Mouse (Mus musculus) ovary, postnatal 36 days (tissue): Measurements from ENCODE around the gene Rab6b.
"Not testable (repeated sequence)": the region's sequence is repeated elsewhere in the genome, so short reads cannot be mapped to it uniquely, and the experiment has no call there.

Source experiments
- DNase-seq: peaks from one replicate; pipeline ENCODE4 v3.0.0; 2022; ENCODE audit warnings: low spot score, mixed read lengths

Gene Rab6b

DNA sequence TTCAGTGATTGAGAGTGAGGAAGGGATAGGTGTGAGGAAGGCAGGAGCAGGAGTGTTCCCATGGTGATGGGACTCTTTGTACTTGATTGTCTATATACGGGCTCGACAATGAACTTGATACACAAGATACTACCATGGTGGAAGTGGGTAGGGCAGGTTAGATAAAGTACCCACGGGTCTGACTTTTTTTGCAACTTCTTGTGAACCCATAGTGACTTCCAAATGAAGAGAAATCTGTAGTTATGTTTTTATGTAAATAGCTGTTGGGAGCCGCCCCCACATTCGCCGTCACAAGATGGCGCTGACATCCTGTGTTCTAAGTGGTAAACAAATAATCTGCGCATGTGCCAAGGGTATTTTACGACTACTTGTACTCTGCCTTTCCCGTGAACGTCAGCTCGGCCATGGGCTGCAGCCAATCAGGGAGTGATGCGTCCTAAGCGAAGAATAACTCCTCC, 3.2 kb upstream of the Rab6b start:
- not testable (repeated sequence) for DNase-seq

GRCm38 (mm10) chr9:103108943-103109670, 2.5 kb upstream of the Rab6b start:
- DNase-seq: no peak

- no peak for DNase-seq
These were observed 1.7 kb upstream of the Rab6b start for GRCm38 (mm10) chr9:103109911-103110310.

GRCm38 (mm10) chr9:103110727-103111501, 673 bp upstream of the Rab6b start:
- DNase-seq: no peak

GRCm38 (mm10) chr9:103112471-103113271, 1.1 kb downstream of the Rab6b start:
- DNase-seq: peak; percentile 32

- no peak for DNase-seq
These were observed 1.8 kb downstream of the Rab6b start for GRCm38 (mm10) chr9:103113351-103113750.

DNA sequence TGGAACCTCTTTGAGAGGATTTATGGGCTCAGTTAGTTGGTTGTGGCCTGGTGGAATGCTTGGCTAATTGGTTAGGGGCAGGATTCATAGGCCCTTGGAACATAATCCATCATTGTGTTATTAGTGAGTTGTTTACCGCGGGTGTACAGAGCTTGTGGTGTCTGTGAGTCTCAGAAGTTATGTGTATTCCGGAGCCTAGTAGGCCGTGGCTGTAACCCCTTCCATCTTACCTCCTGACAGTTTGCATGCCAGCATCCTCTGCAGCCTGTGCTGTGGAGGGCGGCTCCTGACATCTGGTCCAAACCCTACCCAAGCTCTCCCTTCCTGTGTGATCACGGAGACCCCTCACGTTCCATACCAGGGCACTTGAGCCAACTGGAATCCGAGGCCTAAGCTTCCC, 2.7 kb downstream of the Rab6b start:
- DNase-seq: no peak

GRCm38 (mm10) chr9:103114901-103115300, 3.3 kb downstream of the Rab6b start:
- no peak for DNase-seq

GRCm38 (mm10) chr9:103116941-103117340, 5.4 kb downstream of the Rab6b start:
- no peak for DNase-seq

GRCm38 (mm10) chr9:103117495-103117894, 5.9 kb downstream of the Rab6b start:
- no peak for DNase-seq

DNA sequence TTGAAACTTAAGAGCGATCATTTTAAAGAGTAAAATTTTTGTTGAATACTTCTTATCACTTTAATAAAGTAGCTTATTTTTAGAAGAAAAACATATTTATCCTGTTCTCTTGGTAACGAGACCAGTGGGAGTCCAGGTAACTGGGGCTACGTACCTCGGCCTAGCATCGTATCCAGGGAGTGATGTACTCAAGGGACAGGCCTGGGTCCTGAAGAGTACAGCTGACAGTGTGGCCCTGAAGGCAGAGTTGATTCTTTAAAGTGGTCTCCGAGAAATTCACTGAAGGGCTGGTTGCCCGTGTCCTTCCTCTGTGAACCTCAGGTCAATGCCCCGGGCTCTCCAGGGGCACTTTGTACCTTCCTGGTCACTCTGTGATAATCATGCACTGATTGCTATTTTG, 6.4 kb downstream of the Rab6b start:
- no peak for DNase-seq

GRCm38 (mm10) chr9:103118651-103119275, 7.2 kb downstream of the Rab6b start:
- DNase-seq: no peak

- no peak for DNase-seq
These were observed 8.2 kb downstream of the Rab6b start for GRCm38 (mm10) chr9:103119781-103120180.

DNA sequence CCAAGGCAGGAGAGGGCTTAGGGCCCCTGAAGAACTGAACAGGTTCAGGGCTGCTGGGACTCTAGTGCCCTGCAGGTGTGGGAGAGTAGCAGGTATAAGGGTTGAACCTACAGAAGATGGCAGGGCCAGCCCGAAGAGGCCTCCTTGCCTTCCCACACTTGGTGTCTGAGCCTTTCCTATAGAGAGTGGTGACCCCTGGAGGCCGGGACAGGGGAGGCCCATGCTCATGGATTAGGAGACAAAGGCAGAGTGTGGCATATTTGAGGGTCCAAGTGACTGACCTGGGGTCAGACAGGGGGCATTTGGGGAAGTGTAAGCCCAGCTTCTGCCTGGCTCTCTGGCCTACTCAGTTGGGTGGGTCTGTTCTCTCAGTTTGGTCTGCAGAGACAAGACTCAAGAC, 8.6 kb downstream of the Rab6b start:
- no peak for DNase-seq

DNA sequence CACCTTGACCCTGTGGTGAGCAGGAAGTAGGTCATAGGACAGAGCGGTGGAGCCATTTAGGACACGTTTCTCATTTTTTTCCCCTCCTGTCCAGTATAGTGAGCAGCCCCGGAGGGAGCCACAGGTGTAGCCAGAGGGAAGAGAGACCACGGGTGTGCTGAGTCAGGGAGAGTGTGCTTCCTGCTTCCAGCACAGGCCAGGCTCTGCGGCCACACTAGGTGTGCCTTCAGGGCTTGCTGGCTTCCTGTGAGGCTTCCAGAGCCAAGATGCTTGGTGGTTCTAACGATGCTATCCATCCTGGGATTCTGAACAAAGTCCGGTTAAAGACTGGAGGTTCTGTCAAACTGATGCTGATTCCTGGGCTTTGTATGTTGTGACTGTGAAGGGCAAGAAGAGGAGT, 10.0 kb downstream of the Rab6b start:
- DNase-seq: no peak

DNA sequence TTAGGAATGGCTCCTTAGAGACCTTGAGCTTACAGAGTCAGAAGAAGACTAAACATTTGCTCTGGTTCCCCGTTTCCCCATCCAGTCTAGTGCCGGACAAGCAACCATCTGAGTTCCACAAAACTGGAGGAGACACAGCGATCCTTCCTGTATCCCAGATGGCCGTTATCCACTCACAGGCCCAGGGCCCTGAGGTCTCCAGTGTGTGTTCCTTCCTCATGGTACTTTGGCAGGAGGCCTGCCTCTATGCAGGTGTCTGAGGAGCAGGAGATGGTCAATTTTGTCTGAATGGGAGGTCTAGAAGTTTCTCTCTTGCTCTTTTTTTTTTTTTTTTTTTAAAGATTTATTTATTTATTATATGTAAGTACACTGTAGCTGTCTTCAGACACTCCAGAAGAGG, 13.2 kb downstream of the Rab6b start:
- DNase-seq: no peak

GRCm38 (mm10) chr9:103133493-103134124, 22.0 kb downstream of the Rab6b start:
- no peak for DNase-seq

DNA sequence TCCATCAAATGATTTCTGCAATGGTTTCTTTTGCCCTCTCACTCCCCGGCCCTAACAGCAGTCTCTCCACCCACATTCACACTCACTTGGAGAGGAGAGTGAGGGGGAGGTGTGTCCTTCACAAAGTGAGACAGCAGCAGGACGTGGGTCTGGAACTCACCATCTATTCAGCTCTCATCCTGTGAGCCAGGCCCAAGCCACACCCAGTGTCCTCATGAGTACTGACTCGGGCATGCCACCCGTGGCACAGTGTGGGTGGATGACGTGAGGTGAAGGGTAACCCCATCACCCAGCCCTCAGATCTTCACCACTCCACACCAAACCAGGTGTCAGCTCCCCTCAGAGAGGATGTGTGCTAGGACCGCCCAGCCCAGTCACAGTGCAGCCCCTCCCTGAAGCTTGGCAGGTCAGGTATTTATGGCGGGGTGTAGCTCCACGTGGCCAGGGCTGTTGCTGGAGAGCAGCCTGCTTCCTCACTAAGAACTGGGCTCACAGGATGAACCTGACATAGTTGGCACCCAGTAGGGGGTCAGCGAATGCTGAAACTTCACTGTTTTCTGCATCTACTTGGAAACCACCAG, 23.0 kb downstream of the Rab6b start:
- no peak for DNase-seq

- DNase-seq: no peak
These were observed 27.9 kb downstream of the Rab6b start for GRCm38 (mm10) chr9:103139481-103139880.

GRCm38 (mm10) chr9:103140384-103140783, 28.8 kb downstream of the Rab6b start:
- DNase-seq: no peak

- no peak for DNase-seq
These were observed 29.7 kb downstream of the Rab6b start for GRCm38 (mm10) chr9:103141266-103141665.
